Mouse (Mus musculus) olfactory bulb, adult 2 months (tissue): Measurements from ENCODE around the gene Hdac5.

Experiments
- CTCF ChIP-seq: fragments of 200-500 bp; IDR thresholded peaks from 2 replicates; pipeline ENCODE4 v1.5.1; 2012; ENCODE audit warnings: low read depth, mild to moderate bottlenecking, low read length, moderate library complexity; ENCODE audit not compliant: insufficient read depth
- POLR2A ChIP-seq: fragments of 200-500 bp; IDR thresholded peaks from 2 replicates; pipeline ENCODE4 v1.6.1; 2012; ENCODE audit warnings: mild to moderate bottlenecking, low read depth, low read length, moderate library complexity; ENCODE audit not compliant: insufficient read depth

GRCm38 (mm10) chr11:102215511-102215910 is 14.5 kb downstream of the Hdac5 start:
- TF ChIP-seq CTCF (no peak), POLR2A (no peak)
